Mouse (Mus musculus) brain, embryonic 18.5 days (tissue): ENCODE measurements around the gene Ddx39.

Source experiments
- DNase-seq: peaks from one replicate; pipeline ENCODE4 v3.0.0-alpha.2; 2012; ENCODE audit warnings: low read depth, low spot score

Ddx39 gene

GRCm38 (mm10) chr8:83715031-83715690 is at the start of gene Ddx39:
Gene Ddx39, plus strand, starts transcription at chr8:83715177.
- peak; percentile 97 for DNase-seq

GRCm38 (mm10) chr8:83665969-83666865 is 48.8 kb upstream of the Ddx39 start, which contains the start of gene Ptger1:
Gene Ptger1, plus strand, starts transcription at chr8:83666678.
- no peak for DNase-seq

- no peak for DNase-seq
Observed at GRCm38 (mm10) chr8:83666866-83667234, 48.1 kb upstream of the Ddx39 start.

- DNase-seq, result no peak
Observed at GRCm38 (mm10) chr8:83667526-83667925, 47.5 kb upstream of the Ddx39 start.

GRCm38 (mm10) chr8:83668010-83668916 is 46.7 kb upstream of the Ddx39 start:
- DNase-seq, result peak; percentile 55

- no peak for DNase-seq
Observed at GRCm38 (mm10) chr8:83669013-83669412, 46.0 kb upstream of the Ddx39 start.

- no peak for DNase-seq
Observed at GRCm38 (mm10) chr8:83672936-83673335, 42.0 kb upstream of the Ddx39 start.

- no peak for DNase-seq
Observed at GRCm38 (mm10) chr8:83674497-83674896, 40.5 kb upstream of the Ddx39 start.

- no peak for DNase-seq
Observed at GRCm38 (mm10) chr8:83679866-83680265, 35.1 kb upstream of the Ddx39 start.

- DNase-seq, result no peak
Observed at GRCm38 (mm10) chr8:83680603-83681002, 34.4 kb upstream of the Ddx39 start.

- no peak for DNase-seq
Observed at GRCm38 (mm10) chr8:83681099-83681498, 33.9 kb upstream of the Ddx39 start.

- DNase-seq, result no peak
Observed at GRCm38 (mm10) chr8:83684517-83684916, 30.5 kb upstream of the Ddx39 start.

GRCm38 (mm10) chr8:83689264-83689663 is 25.7 kb upstream of the Ddx39 start:
- no peak for DNase-seq

GRCm38 (mm10) chr8:83693609-83694236 is 21.3 kb upstream of the Ddx39 start:
- no peak for DNase-seq

- DNase-seq, result no peak
Observed at GRCm38 (mm10) chr8:83694369-83695160, 20.4 kb upstream of the Ddx39 start.

- DNase-seq, result no peak
Observed at GRCm38 (mm10) chr8:83695351-83696106, 19.4 kb upstream of the Ddx39 start.

- no peak for DNase-seq
Observed at GRCm38 (mm10) chr8:83697374-83698220, 17.4 kb upstream of the Ddx39 start.

GRCm38 (mm10) chr8:83698291-83698660 is 16.7 kb upstream of the Ddx39 start:
- no peak for DNase-seq
